Mouse (Mus musculus): ENCODE measurements around the gene 2810004N23Rik.
"Not testable (repeated sequence)": the region's sequence is repeated elsewhere in the genome, so short reads cannot be mapped to it uniquely, and the experiment has no call there.

2810004N23Rik gene

GRCm38 (mm10) chr8:124863729-124864128 lies 809 bp upstream of the 2810004N23Rik start:
- no peak for DNase-seq (ENCODE audit: low spot score)

DNA sequence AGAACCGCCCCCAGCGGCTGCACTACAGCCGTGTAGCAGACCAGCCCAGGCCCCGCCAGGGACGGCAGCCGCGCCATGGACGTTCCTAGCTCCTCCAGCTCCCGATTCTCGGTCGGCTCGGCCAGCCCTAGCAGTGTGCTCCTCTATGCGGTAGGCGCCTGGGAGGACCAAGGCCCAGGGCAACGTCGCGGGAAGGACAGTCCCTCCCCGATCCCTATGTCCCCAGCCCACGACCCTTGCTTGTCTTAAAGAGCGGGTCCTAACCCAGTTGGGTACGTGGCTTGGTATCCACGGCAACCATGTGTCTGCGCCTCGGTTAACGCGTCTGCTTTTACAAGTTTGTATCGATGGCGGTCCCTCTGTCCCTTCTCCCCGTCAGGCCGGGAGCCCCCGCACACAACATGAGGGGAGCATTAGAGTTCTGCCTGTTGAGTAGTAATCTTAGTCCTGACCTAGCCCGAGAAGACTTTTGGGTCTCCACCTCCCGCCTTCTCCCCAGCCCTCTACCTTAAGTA lies 300 bp upstream of the 2810004N23Rik start:
- DNase-seq (ENCODE audit: low spot score), result no peak

DNA sequence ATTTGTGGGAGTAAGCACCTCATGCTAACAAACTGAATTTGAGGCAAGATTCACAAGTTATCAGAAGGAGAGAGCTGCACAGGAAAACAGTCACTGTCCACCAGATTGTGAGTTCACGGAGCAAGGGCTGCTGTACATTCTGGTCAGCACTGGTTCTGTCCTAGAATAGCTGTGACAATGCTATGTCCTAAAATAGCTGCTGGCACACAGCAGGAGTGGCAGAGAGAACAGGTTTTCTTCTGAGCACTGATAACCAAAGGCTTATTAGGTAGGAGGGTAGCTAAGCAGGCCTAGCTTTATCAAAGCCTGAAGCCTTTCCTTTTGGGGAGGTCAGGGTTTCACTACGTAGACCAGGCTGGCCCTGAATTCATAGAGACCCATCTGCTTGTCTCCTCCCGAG lies 2.7 kb downstream of the 2810004N23Rik start:
- no peak for DNase-seq (ENCODE audit: low spot score)

GRCm38 (mm10) chr8:124859466-124859865 lies 3.5 kb downstream of the 2810004N23Rik start:
- DNase-seq (ENCODE audit: low spot score), result no peak

DNA sequence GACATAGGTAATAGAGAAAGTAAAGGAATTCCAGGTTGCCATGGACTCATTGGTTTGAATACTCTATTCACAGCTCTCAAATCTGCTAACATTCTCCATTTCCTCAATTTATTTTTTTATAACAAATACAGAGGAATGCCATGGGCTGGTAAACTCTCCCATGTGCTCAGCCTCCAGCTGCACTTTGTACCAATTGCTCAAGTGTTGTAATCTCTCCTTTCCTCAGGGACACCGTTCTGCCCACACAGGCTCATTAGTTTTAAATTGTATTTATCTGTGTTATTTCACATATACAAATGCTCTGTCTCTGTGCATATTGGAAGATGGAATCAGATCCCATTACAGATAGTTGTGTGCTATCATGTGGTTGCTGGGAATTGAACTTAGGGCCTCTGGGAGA lies 9.4 kb downstream of the 2810004N23Rik start:
- no peak for DNase-seq (ENCODE audit: low spot score)

- no peak for DNase-seq (ENCODE audit: low spot score)
Measured at GRCm38 (mm10) chr8:124845573-124845972, 17.3 kb downstream of the 2810004N23Rik start.

- DNase-seq (ENCODE audit: low spot score), result no peak
Measured at GRCm38 (mm10) chr8:124845131-124845530, 17.8 kb downstream of the 2810004N23Rik start.

GRCm38 (mm10) chr8:124842929-124843328 lies 20.0 kb downstream of the 2810004N23Rik start:
- DNase-seq (ENCODE audit: low spot score), result not testable (repeated sequence)

DNA sequence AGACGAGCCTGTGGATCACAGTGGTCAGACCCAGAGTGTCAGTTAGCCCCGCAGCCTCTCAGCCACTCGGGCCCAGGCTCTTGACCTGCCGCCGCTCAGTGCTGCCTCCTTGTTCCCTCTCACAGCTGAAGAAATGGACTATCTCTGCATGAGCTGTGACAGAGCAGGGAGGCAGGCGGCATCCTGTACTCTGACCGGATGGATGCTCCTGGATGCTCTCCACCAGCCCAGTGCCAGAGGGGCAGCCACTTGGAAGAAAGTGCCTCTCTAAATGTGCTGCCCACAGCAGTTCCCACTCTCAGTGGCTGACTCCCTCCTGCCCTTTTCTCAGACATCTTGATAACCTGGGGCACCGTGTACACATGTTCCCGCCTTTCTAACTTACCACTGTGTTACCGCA lies 21.1 kb downstream of the 2810004N23Rik start:
- DNase-seq (ENCODE audit: low spot score), result no peak

GRCm38 (mm10) chr8:124840900-124841299 lies 22.0 kb downstream of the 2810004N23Rik start:
- no peak for DNase-seq (ENCODE audit: low spot score)

- no peak for DNase-seq (ENCODE audit: low spot score)
Measured at GRCm38 (mm10) chr8:124839371-124839770, 23.5 kb downstream of the 2810004N23Rik start.

DNA sequence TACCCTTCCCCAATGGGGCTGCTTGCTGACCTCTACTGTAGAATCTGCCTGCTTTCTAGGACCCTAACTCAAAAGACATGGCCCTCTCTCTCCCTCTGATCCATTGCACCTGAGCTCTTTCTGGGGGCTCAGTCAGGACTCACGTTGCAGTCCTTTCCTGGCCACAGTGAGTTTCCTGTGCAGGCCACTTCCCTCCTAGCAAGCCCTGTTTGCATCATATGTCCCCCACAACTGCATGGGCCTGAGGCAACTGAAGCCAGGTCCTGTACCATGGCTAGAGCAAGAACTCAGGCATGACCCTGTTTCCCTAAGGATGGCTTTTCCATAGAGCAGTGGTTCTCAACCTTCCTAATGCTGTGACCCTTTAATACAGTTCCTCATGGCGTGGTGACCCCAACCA lies 25.0 kb downstream of the 2810004N23Rik start:
- no peak for DNase-seq (ENCODE audit: low spot score)

DNA sequence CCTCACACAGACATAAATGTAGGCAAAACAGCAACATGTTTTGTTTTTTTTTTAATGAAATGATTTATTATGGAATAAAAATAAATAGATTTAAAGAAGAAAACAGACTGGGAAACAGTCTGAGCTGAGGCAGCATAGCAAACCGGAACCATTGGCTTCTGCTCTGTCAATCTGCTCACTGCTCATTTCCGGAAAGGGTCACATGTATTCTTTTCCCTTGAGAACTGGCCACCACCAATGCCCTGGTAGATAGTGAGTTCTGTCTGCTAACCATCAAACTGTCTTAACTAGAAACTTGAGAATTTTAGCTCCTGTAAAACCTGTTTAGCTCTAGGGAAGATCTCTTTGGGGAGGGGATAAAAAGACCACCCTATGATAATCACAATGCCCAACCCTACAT lies 26.0 kb downstream of the 2810004N23Rik start:
- DNase-seq (ENCODE audit: low spot score), result no peak

- no peak for DNase-seq (ENCODE audit: low spot score)
Measured at GRCm38 (mm10) chr8:124836273-124836672, 26.6 kb downstream of the 2810004N23Rik start.

DNA sequence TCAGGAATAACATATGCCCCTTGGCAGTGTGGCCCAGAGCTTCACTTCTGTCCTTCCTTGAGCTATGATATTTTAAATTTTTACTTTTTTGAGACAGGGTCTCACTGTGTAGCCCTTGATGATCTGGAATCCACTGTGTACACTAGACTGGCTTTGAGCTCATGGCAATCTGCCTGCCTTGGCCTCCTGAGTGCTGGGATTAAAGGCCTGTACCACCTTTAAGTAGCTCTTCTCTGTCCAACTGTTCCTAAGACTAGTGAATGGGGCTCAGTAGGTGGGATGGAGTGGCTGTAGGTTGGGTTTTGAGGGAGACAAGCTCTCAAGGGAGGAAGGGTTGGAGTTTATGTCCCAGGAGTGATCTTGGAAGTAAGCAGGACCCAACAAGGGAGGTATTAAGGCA lies 27.1 kb downstream of the 2810004N23Rik start:
- no peak for DNase-seq (ENCODE audit: low spot score)

DNA sequence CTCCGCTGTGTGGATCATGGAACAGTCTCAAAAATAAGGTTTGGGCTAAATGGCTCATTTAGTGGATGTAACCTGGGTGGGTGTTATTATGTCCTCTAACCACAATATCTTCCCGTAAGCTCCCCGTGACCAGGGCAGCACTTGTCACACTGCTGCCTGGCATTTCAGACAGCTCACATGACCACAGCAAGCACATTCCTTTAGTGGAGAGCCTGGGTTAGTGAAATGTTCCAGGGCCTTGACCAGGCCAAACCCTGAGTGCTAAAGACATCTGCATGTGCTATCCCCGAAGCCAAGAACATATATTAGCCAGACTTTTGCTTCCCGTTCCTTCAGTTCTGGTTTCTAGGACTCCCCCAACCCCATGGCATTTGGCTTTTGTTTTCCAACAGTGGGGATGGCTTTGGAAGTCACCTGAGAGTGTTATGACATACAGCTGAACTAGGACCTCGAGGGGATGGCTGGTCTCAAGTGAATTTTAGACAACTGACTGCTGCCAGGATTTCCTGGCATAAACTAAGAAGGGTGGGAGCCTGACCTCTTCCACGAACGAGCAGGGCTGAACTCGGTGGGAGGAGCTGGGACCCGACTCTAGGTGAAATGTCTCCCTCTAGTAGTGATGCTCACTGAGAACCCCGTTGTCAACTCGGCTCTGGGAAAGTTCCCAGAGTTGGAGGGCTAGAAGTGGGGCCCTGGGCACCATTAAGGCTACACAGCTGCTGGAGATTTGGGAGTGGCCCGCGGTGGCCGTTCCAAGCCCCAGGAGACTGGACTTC lies 29.3 kb downstream of the 2810004N23Rik start:
- DNase-seq (ENCODE audit: low spot score), result no peak

GRCm38 (mm10) chr8:124831941-124832340 lies 31.0 kb downstream of the 2810004N23Rik start:
- DNase-seq (ENCODE audit: low spot score), result no peak

GRCm38 (mm10) chr8:124831531-124831930 lies 31.4 kb downstream of the 2810004N23Rik start:
- DNase-seq (ENCODE audit: low spot score), result no peak

DNA sequence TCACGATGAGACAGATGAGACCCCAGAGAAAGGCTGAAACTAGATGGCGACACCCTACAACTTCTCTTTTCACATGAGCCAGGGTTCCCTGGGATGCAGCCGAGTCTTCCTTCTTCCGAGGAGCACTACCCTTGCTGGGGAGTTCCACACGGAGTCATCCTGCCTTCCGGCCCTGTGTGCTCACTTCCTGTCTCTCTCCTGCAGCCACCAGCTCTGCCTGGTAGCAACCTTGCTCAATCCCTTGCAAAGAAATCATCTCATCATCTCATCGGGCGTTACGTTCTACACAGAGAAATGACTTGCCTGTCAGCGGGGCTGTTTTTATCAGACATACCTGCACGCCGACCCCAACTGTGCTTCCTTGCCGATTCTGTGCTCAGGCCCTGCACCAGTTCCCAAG lies 32.9 kb downstream of the 2810004N23Rik start:
- DNase-seq (ENCODE audit: low spot score), result no peak

GRCm38 (mm10) chr8:124828561-124829240 lies 34.2 kb downstream of the 2810004N23Rik start:
- peak; percentile 53 for DNase-seq (ENCODE audit: low spot score)

GRCm38 (mm10) chr8:124827387-124827786 lies 35.5 kb downstream of the 2810004N23Rik start:
- peak; percentile 64 for DNase-seq (ENCODE audit: low spot score)

DNA sequence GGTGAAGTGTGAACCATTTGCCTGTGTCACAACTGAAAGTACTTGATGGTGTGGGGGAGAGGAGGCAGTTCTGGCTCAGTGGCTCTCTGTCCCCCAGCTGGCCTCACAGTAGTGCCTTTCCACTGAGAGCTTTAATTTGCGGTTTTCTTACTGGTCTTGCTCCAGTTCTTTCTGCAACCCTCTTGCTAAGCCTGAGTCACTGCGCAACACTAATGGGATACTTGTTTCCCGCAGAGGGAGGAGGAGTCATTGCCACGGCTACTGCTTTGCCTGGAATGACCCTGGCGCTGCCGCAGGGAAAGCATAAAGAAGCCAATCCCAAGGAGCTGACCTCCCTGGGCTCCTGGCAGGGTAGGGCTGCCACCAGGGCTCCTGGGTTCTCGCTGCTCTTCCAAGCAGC lies 36.3 kb downstream of the 2810004N23Rik start:
- DNase-seq (ENCODE audit: low spot score), result peak; percentile 28

DNA sequence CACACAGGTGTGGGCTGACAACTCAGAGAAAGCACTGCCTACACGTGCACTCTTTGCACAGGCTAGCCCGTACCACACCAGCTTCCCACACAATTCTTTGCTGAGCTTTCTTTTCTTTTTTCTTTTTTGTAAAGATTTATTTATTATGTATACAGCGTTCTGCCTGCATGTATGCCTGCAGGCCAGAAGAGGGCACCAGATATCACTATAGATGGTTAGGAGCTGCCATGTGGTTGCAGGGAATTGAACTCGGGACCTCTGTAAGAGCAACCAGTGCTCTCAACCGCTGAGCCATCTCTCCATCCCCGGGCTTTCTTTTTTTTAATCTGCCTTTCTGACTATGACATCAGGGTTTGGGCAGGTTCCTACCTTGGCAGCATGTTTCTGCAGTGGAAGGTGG lies 39.4 kb downstream of the 2810004N23Rik start:
- no peak for DNase-seq (ENCODE audit: low spot score)

Measured in layer of hippocampus, adult 11-12 months (tissue).